Mouse (Mus musculus): ENCODE measurements around the gene Lig1.

The Lig1 gene

GRCm38 (mm10) chr7:13310493-13311199, 33.6 kb downstream of the Lig1 start:
- DNase-seq (ENCODE audit: low spot score in 2 of 2): no peak

- DNase-seq (ENCODE audit: low spot score in 2 of 2): no peak
Observed at GRCm38 (mm10) chr7:13311401-13311800, 34.3 kb downstream of the Lig1 start.

- DNase-seq (ENCODE audit: low spot score in 2 of 2): no peak
Observed at GRCm38 (mm10) chr7:13314095-13314597, 37.1 kb downstream of the Lig1 start.

- DNase-seq (ENCODE audit: low spot score in 2 of 2): no peak
Observed at GRCm38 (mm10) chr7:13321424-13321823, 44.3 kb downstream of the Lig1 start.

GRCm38 (mm10) chr7:13324316-13324715, 47.2 kb downstream of the Lig1 start, which contains the start of gene Pla2g4c:
TSS of gene Pla2g4c (plus strand) at chr7:13324655.
- no peak for DNase-seq (ENCODE audit: low spot score in 2 of 2)

GRCm38 (mm10) chr7:13330575-13330974, 53.5 kb downstream of the Lig1 start:
- no peak for DNase-seq (ENCODE audit: low spot score in 2 of 2)

- peak; percentile 30 to 65 for DNase-seq (ENCODE audit: low spot score in 2 of 2)
Observed at GRCm38 (mm10) chr7:13355943-13356342, 78.9 kb downstream of the Lig1 start.

Data from left cerebral cortex, adult 9 months (tissue).